Mouse (Mus musculus) ES-CJ7 (cell line): Measurements from ENCODE around the gene Gm49396.

Experiments
- DNase-seq: peaks from one replicate; pipeline ENCODE4 v3.0.0; 2011; ENCODE audit warnings: low read depth, low spot score

Gm49396 gene

DNA sequence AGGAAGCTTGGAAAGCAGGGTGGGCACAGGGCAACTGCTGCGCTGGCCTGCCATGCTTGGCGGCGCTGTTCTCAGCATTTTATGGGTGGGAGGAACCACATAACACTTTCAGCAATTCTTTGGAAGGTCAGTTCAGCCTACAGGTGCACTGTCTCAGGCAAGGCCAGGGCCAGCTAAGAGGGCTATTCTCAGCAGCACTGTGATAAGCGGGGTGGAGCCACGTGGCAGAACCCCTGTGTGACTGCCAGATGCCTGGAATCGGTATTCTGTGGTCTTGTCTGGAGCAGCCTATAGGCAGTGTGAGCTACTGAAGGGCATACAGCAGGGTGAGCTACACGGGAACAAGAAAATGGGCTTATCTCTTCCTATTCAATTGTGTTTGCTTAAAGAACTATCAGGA is 46.9 kb downstream of the Gm49396 start:
- DNase-seq, result no peak

- no peak for DNase-seq
Observed at GRCm38 (mm10) chr7:30612654-30613402, 49.7 kb downstream of the Gm49396 start, which contains the start of gene Upk1a. TSS of gene Upk1a (minus strand) at chr7:30612847.

DNA sequence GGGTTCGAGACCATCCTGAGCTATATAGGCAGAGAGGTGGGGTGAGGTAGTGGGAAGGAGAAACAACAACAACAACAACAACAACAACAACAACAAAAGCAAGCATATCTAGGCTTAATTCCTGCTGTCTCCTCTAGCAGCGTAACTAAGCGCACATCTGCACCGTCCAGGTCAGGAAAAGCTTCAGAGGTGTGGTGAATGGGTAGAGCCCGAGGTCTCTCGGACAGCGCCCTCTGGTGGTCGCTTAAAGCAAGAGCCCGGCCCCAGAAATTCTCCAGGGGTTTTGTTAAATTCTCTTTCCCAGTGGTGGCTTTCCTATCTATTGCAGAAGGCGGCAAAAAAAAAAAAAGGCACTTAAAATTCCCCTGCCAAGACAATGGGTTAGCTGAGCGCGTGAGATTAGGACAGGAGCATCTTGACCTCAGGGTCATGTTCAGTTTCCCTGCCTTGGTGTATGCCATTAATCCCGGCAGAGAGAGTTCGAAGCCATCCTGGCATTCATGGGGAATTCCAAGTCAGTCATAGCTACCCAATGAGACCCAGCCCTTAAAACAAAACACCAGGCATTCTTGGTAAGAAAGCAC is 50.5 kb downstream of the Gm49396 start:
- peak; percentile 82 for DNase-seq

- peak; percentile 66 for DNase-seq
Observed at GRCm38 (mm10) chr7:30614454-30614853, 51.3 kb downstream of the Gm49396 start.

- DNase-seq, result peak; percentile 81
Observed at GRCm38 (mm10) chr7:30615049-30615760, 52.1 kb downstream of the Gm49396 start.
